Mouse (Mus musculus) embryonic fibroblast, embryonic 13.5 days (primary cell): Measurements from ENCODE around the gene Filip1.

ENCODE experiments used
- CTCF ChIP-seq: IDR thresholded peaks from 2 replicates; pipeline ENCODE4 v1.5.1; 2011; ENCODE audit warnings: mild to moderate bottlenecking, control low read depth, low read length, moderate library complexity, borderline replicate concordance; ENCODE audit not compliant: insufficient read depth
- POLR2A ChIP-seq: IDR thresholded peaks from 2 replicates; pipeline ENCODE4 v1.6.1; 2011; ENCODE audit warnings: low read depth, mild to moderate bottlenecking, control low read depth, low read length, moderate library complexity

- TF ChIP-seq CTCF (no peak), POLR2A (no peak)
Measured at GRCm38 (mm10) chr9:79948376-79948775, 64.3 kb downstream of the Filip1 start.
